Mouse (Mus musculus) gastrocnemius, postnatal 14 days (tissue): ENCODE measurements around the gene St6galnac3. TPM values are rescaled to one million over a fixed set of nuclear protein-coding genes. Genes with fewer than 3 reads are reported as not detected.
"Not testable (repeated sequence)": the region's sequence is repeated elsewhere in the genome, so short reads cannot be mapped to it uniquely, and the experiment has no call there.

Source experiments
- DNase-seq: peaks from one replicate; pipeline ENCODE4 v3.0.0; 2021; ENCODE audit warnings: mixed read lengths
- intact Hi-C: fragments of 180-260 bp; cut with DNase I; formaldehyde crosslinking; loops from one replicate; pipeline ENCODE4 v1.15.1; 2025; ENCODE audit warnings: low total_unique reads
- long read RNA-seq, 2 experiments: library from polyadenylated mRNA; stranded (forward); transcript quantifications; one replicate each; pipeline ENCODE4 v2.0.0; 2021
- total RNA-seq, 2 experiments: library from RNA; stranded (reverse); gene quantifications; 2 replicates each; pipeline ENCODE4 v1.2.3; 2021

Gene St6galnac3
- total RNA-seq = 1 to 10 TPM; 2.9 to 4.4 TPM
- long read RNA-seq, experiment 1 = 0 reads
- long read RNA-seq, experiment 2 = 0 reads

DNA sequence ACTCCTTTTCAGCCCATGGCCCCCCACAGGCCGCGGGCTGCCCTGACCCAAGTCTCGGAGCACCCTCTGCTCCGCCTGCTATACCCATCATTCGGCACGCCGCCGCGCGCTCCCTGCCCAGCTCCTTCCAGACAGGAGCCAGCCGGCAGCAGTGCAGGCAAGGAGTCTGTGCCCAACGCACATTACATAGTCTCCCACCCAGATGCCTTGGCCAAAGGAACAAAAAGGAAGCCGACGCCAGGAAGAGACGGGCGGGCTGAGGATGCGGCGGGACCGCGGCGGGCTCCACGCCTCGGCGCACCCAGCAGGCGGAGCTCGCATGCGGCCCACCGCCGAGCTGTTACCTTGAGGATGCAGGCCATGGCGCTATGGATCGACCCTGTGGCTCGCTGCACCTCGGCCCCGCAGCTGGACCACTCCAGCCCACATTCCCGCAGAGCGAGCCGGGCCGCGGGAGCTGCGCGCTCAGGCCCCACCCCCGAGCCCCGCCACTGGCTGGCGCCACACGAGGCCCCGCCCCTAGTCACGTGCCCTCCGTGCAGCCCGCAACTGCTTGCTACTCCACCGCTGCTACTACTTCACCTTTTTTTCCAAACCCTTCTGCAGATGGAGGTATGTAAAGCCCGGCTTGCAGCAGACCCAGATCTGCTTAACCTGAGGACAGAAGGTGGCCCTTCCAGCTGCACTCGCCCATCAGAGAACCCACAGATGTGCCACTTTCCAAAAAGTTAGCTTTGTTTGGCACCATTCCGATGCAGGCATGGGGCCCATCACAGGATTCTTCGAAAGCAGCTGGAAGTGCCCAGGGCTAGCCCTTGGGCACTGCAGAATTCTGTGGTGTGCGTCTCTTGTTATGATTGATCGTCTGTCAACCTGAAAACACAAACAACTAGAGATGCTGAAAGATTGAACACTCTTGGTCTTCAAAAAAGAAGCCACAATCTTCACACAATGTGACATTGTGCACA lies at the start of gene St6galnac3:
St6galnac3 (minus strand) TSS at position 474 of the 968 bp plus-strand sequence.
- intact Hi-C loops = no loop called here
- peak; percentile 78 for DNase-seq

- intact Hi-C loops = no loop called here
- DNase-seq = no peak
These were observed 49.6 kb upstream of the St6galnac3 start for GRCm38 (mm10) chr3:153774568-153774967.

GRCm38 (mm10) chr3:153771479-153771878 lies 46.5 kb upstream of the St6galnac3 start:
- intact Hi-C loops = no loop called here
- no peak for DNase-seq

DNA sequence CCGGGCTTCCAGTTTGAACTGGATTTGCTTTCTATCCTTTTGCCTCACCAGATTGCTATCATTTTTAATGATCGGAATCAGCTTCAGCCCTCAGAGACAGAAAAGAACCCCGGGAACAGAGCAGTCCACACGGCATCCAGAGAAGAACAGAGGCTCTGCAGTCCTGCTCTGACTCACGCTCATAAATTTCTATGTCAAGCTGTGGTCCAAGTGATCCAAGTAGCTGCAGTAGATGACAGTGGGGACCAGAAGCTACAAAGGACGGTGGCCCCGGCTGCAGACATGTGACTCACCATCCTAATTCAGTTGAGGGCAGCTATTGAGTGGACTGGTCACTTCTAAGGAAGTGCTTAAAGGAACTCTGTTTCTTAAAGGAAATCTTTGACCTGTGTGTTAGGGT lies 45.6 kb upstream of the St6galnac3 start:
- intact Hi-C loops = no loop called here
- DNase-seq = no peak

- no peak for DNase-seq
- intact Hi-C loops = no loop called here
These were observed 44.2 kb upstream of the St6galnac3 start for GRCm38 (mm10) chr3:153769220-153769619.

DNA sequence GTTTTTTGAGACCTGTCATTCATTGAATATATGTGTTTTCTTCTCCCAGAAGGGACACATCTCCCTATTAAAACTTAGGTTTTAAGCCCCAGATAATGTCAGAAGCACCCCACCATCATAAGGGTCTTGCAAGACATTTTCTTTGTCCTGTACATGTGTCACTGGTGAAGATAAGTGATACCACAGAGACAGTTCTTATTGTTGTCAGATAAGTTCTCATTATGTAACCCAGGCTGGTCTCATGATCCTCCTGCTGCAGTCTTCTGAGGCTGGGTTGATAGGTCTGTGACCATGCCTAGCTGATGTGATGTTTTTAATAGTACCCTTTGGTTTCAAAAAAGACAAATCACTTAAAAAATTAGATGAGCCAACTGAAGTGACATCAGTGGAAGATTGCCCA lies 40.2 kb upstream of the St6galnac3 start:
- no peak for DNase-seq
- intact Hi-C loops = no loop called here

DNA sequence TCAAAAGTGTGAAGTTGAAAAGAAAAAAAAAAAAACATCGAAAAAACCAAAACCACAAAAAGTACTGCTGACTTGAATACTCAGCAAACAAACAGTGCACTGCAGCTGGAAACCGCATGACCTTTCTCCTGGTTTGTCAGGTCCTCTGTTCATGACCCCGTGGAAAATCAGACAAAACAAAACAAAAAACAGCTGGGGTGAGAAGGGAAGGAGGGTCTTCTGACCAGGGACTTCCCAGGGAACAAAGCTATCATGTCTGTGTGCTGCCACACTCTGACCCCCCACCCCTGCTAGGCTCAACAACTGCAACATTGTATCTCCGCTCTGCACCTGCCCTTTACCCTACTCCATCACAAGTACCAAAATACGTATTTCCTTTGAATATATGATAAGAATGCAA lies 39.8 kb upstream of the St6galnac3 start:
- intact Hi-C loops = no loop called here
- no peak for DNase-seq

- intact Hi-C loops = no loop called here
- DNase-seq = no peak
These were observed 36.2 kb upstream of the St6galnac3 start for GRCm38 (mm10) chr3:153761171-153761570.

GRCm38 (mm10) chr3:153759269-153759668 lies 34.3 kb upstream of the St6galnac3 start:
- intact Hi-C loops = no loop called here
- DNase-seq = no peak

GRCm38 (mm10) chr3:153756500-153756996 lies 31.6 kb upstream of the St6galnac3 start:
- intact Hi-C loops = no loop called here
- DNase-seq = no peak

DNA sequence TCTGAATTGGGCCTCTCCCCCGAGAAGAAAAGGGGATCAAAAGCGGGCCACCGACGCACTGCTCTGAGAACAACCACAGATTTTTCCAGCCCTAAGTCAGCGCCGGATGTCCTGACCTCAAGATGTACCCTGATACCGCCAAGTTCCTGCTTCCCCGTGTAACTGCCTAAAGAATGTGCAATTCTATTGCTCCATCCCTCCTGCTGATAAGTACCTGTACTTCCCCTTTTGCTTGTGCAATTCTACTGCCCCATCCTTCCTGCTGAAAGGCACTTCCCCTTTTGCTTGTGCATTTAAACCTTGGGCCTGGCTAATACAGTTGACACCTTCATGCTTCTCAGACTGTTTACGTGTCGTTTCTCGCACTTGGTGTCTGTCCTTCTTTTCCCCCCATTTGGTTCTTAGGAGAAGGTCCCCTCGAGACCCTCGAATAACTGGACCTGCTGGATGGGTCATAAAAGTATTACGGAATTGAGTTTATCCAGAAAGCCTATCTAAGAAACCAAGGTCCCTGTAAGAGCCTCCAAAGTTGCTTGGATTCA lies 30.9 kb upstream of the St6galnac3 start:
- DNase-seq, intact Hi-C loops: not testable (repeated sequence)

DNA sequence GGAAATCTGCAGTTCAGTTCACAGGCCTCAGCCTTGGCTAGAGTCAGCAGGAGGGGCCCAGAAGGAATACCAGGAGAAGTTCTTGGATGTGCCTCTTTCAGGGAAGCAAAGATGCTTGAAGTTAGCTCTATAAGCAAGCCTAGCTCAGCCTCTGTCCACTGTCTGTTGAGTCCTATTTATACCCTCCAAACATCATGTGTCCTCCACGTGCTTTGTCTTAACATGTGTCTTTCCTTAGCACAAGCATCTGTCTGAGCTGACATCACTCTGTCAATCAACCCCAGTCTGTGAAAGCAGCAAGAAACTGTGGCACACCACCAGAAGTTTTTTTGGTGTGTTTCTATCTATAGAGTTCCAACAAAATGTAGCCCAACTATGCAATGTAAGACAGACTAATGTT lies 26.5 kb upstream of the St6galnac3 start:
- intact Hi-C loops = no loop called here
- no peak for DNase-seq

DNA sequence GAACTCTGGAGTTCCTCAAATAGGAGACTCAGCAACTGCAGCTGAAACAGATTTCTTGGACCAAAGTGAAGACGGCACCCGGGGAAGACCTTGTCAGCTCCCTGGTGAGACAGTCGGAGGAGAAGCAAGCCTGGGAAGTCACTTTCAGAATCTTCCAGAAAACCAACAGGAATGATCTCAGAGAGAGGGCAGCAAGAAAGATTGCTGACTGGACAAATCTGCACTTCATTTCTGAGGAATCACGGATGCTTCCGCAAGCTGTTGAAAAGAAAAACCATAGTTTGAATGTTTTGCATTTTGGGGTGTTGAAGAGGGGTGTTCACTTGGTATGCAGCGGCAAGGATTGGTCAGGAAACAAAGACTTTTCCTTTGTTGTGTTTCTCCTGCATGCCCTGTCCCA lies 24.4 kb upstream of the St6galnac3 start:
- DNase-seq = no peak
- intact Hi-C loops = no loop called here

DNA sequence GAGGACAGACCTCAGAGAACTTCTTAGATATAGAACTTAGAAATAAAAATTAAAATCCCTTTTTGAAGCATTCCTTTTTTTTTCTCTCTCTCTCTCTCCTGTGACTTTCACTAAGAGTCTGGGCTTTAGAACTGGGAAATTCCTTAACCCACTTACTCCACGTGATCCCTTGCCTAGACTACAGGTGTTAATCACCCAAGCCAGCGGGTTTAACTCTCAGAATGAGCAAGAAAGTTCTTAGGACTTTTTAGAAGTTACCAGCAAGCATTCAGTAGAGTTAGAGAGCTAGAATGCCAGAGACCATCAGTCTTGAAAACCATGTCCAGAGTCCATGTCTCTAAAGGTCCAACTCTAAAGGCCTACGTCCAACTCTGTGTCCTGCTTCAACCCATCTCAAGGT lies 23.3 kb upstream of the St6galnac3 start:
- intact Hi-C loops = no loop called here
- DNase-seq = no peak

DNA sequence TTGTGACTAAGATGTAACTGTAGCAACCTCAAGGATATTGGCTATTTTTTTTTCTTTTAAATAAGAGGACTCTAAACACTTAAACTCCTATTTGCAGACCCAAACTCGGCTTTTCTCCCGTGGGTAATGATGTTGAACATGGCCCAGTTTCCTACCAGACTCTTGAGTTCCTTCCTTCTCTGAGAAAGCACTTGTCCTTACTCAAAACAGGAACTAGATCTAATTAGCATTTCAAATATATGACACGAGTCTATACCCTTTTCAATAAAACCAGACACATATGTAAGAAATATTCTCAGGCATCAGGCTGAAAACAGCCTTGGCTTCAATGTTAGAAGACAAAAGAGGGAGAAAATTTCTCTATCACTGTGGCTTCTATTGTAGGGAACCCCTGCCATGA lies 20.1 kb upstream of the St6galnac3 start:
- no peak for DNase-seq
- intact Hi-C loops = no loop called here

- intact Hi-C loops = no loop called here
- DNase-seq = no peak
These were observed 19.5 kb upstream of the St6galnac3 start for GRCm38 (mm10) chr3:153744447-153744846.

GRCm38 (mm10) chr3:153741800-153742199 lies 16.8 kb upstream of the St6galnac3 start:
- no peak for DNase-seq

DNA sequence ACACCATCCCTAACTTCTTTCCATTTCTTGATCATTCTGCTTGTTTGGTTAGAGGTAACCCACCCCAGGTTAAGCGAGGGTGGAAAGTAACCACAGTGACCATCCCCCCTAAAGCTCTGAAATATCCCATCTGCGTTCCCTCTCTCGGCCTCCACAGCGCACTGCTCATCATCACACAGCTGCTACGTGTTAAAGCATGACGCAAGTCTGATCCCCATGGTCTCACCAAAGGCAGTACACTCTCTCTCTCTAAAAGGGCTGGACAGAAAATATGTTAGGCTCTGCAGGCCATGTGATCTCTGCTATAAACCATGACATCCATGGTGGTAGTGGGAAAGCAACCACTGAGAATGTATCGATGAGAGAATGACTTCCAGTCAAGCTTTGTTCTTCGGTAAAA lies 14.4 kb upstream of the St6galnac3 start:
- no peak for DNase-seq
- intact Hi-C loops = no loop called here

More at GRCm38 (mm10) chr3:153741800-153742199, 16.8 kb upstream of the St6galnac3 start:
- intact Hi-C loops = no loop called here

GRCm38 (mm10) chr3:153738421-153738820 lies 13.4 kb upstream of the St6galnac3 start:
- intact Hi-C loops = no loop called here

GRCm38 (mm10) chr3:153736756-153737280 lies 11.8 kb upstream of the St6galnac3 start:
- intact Hi-C loops = no loop called here
- DNase-seq = no peak

More at GRCm38 (mm10) chr3:153738421-153738820, 13.4 kb upstream of the St6galnac3 start:
- no peak for DNase-seq
